Mouse (Mus musculus) ovary, adult 2 months (tissue): ENCODE results near the gene Desi2. TPM values are rescaled to one million over a fixed set of nuclear protein-coding genes. Genes with fewer than 3 reads are reported as not detected.

ENCODE experiments used
- polyA plus RNA-seq: library from polyadenylated mRNA; depleted of rRNA; stranded (reverse); fragments of >200 nt; gene quantifications from 2 replicates; pipeline ENCODE4 v1.2.3, GENCODE M21; 2012; rRNA removed

Gene Desi2
- polyA plus RNA-seq, result 10.8 and 10.9 TPM in 2 replicates

DNA sequence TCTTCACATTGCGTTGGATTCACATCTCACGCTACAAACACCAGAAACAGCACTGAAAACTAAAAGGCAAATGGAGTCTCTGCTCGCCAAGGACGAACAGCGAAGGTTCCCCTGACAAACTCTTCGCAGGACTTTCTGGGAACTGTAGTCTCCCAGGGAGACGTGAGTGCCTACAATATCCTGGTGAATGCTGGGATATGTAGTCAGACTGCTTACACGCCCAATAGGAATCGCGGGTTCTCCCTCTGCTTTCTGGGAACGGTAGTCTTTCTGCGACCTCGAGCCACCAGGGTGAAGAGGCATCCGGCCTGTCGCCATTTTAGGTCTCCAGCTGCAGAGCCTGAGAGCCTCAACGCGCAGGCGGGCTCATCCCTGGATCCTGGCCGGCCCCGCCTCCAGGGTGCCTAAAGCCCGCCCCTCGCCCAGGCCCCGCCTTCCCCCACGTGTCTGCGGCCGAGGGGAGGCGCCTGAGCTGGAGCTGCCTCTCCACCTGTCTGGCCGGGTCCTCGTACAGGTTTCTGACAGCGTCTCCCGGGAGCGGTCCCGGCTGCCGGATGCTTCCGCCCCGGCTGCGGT, at the start of gene Desi2:
Desi2 (plus strand) TSS at position 202 of the 576 bp plus-strand sequence.

Other genes with a start within 250 kb of the Desi2 start
- gene Catspere2, start 204.0 kb upstream of the Desi2 start, polyA plus RNA-seq, result 0.44 and 1.1 TPM in 2 replicates
- 3.3 and 8.0 TPM in 2 replicates for gene Cox20, start 131.7 kb downstream of the Desi2 start, polyA plus RNA-seq
- 71.4 and 99.9 TPM in 2 replicates for gene Hnrnpu, start 150.4 kb downstream of the Desi2 start, polyA plus RNA-seq
- 0.20 and 0.25 TPM in 2 replicates for gene Efcab2, start 218.7 kb downstream of the Desi2 start, polyA plus RNA-seq